1 mouse cellular context compared by ENCODE assay signal in the genomic region with DNA sequence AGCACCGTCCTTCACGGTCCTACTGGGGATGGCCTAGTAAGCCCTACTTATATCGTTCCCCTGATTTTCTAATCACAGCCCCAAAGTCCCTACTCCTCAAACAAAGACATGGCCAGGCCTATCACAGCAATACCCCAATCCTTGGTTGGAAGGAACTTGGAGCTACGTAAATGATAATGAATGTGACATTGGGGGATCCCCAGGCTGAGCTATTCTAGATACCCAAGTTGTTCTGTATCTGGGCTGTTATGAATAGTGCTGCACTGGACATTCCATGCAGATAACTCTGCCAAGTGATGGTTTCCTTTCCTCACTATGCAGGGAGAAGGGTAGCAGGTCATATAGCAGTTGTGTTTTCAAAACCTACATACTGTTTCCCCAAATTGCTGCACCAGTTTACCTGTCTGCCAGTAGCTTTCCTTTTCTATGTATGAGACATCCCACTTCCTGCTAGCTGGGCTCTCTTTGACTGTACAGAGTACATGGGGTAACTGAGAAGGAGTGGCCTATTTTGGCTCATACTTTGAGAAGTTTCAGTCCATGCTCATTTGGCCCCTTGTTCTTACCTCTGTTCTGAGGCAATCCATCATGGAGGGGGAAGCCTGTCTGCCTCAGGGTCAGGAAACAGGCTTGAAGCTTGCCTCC.
TF ChIP-seq lines count a peak whose summit lies in the region.

No protein-coding gene starts in this region.

TF ChIP-seq in CH12.LX, 34 proteins besides CTCF, POLR2A, EP300 and RAD21 (continued from another document):
- TF ChIP-seq MEF2A (IDR thresholded peaks at IDR 0.05; ENCODE audit: borderline replicate concordance, low read depth, low read length), result peak; percentile 46; the same call in 1 of the 2 replicates
